10 mouse cellular contexts compared by ENCODE assay signal in the genomic region with DNA sequence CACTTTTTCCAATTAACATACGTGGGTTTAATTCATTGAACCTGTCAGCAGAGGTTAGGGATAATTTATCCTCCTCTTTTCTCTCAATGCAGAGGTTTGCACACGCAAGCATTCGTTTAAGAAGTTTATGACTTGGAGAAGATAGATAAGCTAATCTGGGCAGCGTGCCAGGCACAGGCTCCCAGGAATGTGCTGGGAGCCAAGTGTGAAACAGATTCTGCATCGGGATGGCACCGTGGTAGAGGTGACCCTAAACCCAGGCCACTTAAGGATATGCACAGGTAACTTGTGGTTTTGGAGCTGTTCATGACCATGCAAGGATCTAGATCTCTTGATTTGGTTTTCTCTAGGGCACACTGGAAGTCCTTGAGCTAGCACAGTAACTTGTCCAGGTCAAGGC.
DNase-seq lines count a peak whose midpoint lies in the region; ATAC-seq and TF ChIP-seq lines count a peak whose summit lies in the region.
"Had no signal": no experiment of that assay in that cellular context is flagged by ENCODE, and none has a peak within 500 bp of the region (broad histone marks: within the 10 kb centered on the region; RNA-seq: fewer than 3 reads in every experiment).

No protein-coding gene starts in this region.

- H3K36me3 ChIP-seq in limb, embryonic 14.5 days (ENCODE audit: control insufficient read depth, insufficient read depth, low read length), result no peaks in the 10 kb centered on the region
- H3K36me3 ChIP-seq in limb, embryonic 10.5 days, result no peaks in the 10 kb centered on the region
- no peaks in the 10 kb centered on the region for H3K36me3 ChIP-seq in kidney, postnatal 0 days (ENCODE audit: insufficient read depth, low read length)
- no peaks in the 10 kb centered on the region for H3K36me3 ChIP-seq in forebrain, embryonic 10.5 days (replicated peaks)

- no peak for TF ChIP-seq CTCF in kidney, postnatal 0 days (IDR thresholded peaks at IDR 0.05; ENCODE audit: low read depth)

- H3K27ac ChIP-seq in limb, embryonic 14.5 days (replicated peaks; ENCODE audit: low read depth, low read length), result no peak overlapping the region
- no peak overlapping the region for H3K27ac ChIP-seq in limb, embryonic 10.5 days
- no peak overlapping the region for H3K27ac ChIP-seq in kidney, postnatal 0 days
- no peak overlapping the region for H3K27ac ChIP-seq in forebrain, embryonic 10.5 days
- H3K27ac ChIP-seq: macrophage had no signal

- ATAC-seq in limb, embryonic 14.5 days (ENCODE audit: low FRiP score, low read depth), result no peak
- no peak for ATAC-seq in kidney, postnatal 0 days (replicated peaks; ENCODE audit: low FRiP score, low read depth)

- WGBS in limb, embryonic 14.5 days, result 59% methylated on average over 6 of the region's 6 CpGs
- WGBS in limb, embryonic 10.5 days, result 86% methylated on average over 6 of the region's 6 CpGs
- 14% methylated on average over 6 of the region's 6 CpGs for WGBS in kidney, postnatal 0 days
- 94% methylated on average over 6 of the region's 6 CpGs for WGBS in forebrain, embryonic 10.5 days

- no peaks in the 10 kb centered on the region for H3K9me3 ChIP-seq in limb, embryonic 14.5 days (ENCODE audit: control insufficient read depth, low read length)
- H3K9me3 ChIP-seq in limb, embryonic 10.5 days (replicated peaks), result no peaks in the 10 kb centered on the region
- H3K9me3 ChIP-seq in kidney, postnatal 0 days (replicated peaks; ENCODE audit: low read length), result no peaks in the 10 kb centered on the region
- H3K9me3 ChIP-seq in forebrain, embryonic 10.5 days, result no peaks in the 10 kb centered on the region

- H3K4me2 ChIP-seq in limb, embryonic 14.5 days (replicated peaks; ENCODE audit: low read depth, low read length, severe bottlenecking), result no peak overlapping the region
- no peak overlapping the region for H3K4me2 ChIP-seq in kidney, postnatal 0 days (ENCODE audit: low read length)

- H3K4me1 ChIP-seq in limb, embryonic 14.5 days (ENCODE audit: control insufficient read depth, insufficient read depth, low read length), result no peaks in the 10 kb centered on the region
- H3K4me1 ChIP-seq in limb, embryonic 10.5 days, result no peaks in the 10 kb centered on the region
- H3K4me1 ChIP-seq in kidney, postnatal 0 days (replicated peaks; ENCODE audit: insufficient read depth, low read length), result peaks cover 3% of the 10 kb centered on the region; the same call in 1 of the 2 replicates
- H3K4me1 ChIP-seq in forebrain, embryonic 10.5 days, result no peaks in the 10 kb centered on the region

- H3K27me3 ChIP-seq in limb, embryonic 14.5 days (ENCODE audit: control insufficient read depth, insufficient read depth, low read length), result no peaks in the 10 kb centered on the region
- peaks cover 42% of the 10 kb centered on the region for H3K27me3 ChIP-seq in limb, embryonic 10.5 days (ENCODE audit: low read depth, poor library complexity, severe bottlenecking)
- no peaks in the 10 kb centered on the region for H3K27me3 ChIP-seq in kidney, postnatal 0 days (ENCODE audit: insufficient read depth, low read length)
- H3K27me3 ChIP-seq in forebrain, embryonic 10.5 days (ENCODE audit: poor library complexity, severe bottlenecking), result no peaks in the 10 kb centered on the region

- H3K9ac ChIP-seq in limb, embryonic 14.5 days (ENCODE audit: low read depth, low read length, severe bottlenecking), result no peak overlapping the region
- H3K9ac ChIP-seq in kidney, postnatal 0 days (ENCODE audit: low read depth, low read length), result no peak overlapping the region

- peak; percentile 37 to 48 for DNase-seq in cerebellum, postnatal 14 days
- DNase-seq in cerebellum, adult 11-12 months, result no peak
- peak; percentile 4 for DNase-seq in limb, embryonic 14.5 days (ENCODE audit: low spot score)
- no peak for DNase-seq in limb, embryonic 10.5 days (ENCODE audit: low spot score)
- peak; percentile 6 for DNase-seq in 3T3-L1 (ENCODE audit: low read depth, low spot score)
- peak; percentile 36 for DNase-seq in kidney, postnatal 0 days (ENCODE audit: low spot score)
- DNase-seq in forebrain, embryonic 10.5 days (ENCODE audit: extremely low spot score, low spot score), result no peak
- no peak for DNase-seq in layer of hippocampus, postnatal 10 days (ENCODE audit: low spot score in 2 of 2)
- DNase-seq: thymus, adult 2 months had no signal

- no peak overlapping the region for H3K4me3 ChIP-seq in limb, embryonic 14.5 days (replicated peaks; ENCODE audit: low read length)
- H3K4me3 ChIP-seq in limb, embryonic 10.5 days, result no peak overlapping the region
- no peak overlapping the region for H3K4me3 ChIP-seq in kidney, postnatal 0 days (replicated peaks; ENCODE audit: low read depth, low read length)
- H3K4me3 ChIP-seq in forebrain, embryonic 10.5 days, result no peak overlapping the region

- TF ChIP-seq POLR2A in limb, embryonic 14.5 days (IDR thresholded peaks at IDR 0.05; ENCODE audit: borderline replicate concordance, extremely low read depth, insufficient read depth, insufficient read length), result no peak

Comparison
In these comparisons a context has a peak if more than half of its experiments do, and no peak if none do; other contexts are left out.
1. DNase-seq: peak in cerebellum, postnatal 14 days (2 of 2), limb, embryonic 14.5 days (single experiment), 3T3-L1 (single experiment) and kidney, postnatal 0 days (single experiment); none in cerebellum, adult 11-12 months (single experiment), limb, embryonic 10.5 days (single experiment), forebrain, embryonic 10.5 days (single experiment) and layer of hippocampus, postnatal 10 days (0 of 2).